Mouse (Mus musculus): ENCODE measurements around the gene Nek8. TPM values are rescaled to one million over a fixed set of nuclear protein-coding genes. Genes with fewer than 3 reads are reported as not detected.

Nek8 gene
- polyA plus RNA-seq, 1 experiment from 2014 or later = 4.9 TPM

GRCm38 (mm10) chr11:78161968-78162367 is 14.5 kb downstream of the Nek8 start:
- 51% methylated on average over 4 of the region's 4 CpGs for WGBS (ENCODE audit: insufficient replicate concordance)
- TF ChIP-seq EP300 (IDR thresholded peaks at IDR 0.05; ENCODE audit: low read depth) = no peak
- no peak for TF ChIP-seq CTCF (IDR thresholded peaks at IDR 0.05; ENCODE audit: low read depth)
- Histone ChIP-seq H3K4me1 (ENCODE audit: insufficient read depth) (peaks cover 41% of the 10 kb centered on the region), H3K9me3 (ENCODE audit: low read length) (no peaks in the 10 kb centered on the region), H3K4me3 (ENCODE audit: low read depth, low read length) (no peak overlapping the region), H3K27me3 (ENCODE audit: insufficient read depth, low read length) (no peaks in the 10 kb centered on the region), H3K4me2 (ENCODE audit: low read depth, low read length) (no peak overlapping the region), H3K9ac (replicated peaks) (no peak overlapping the region), H3K36me3 (replicated peaks; ENCODE audit: insufficient read depth, low read length) (peaks cover 44% of the 10 kb centered on the region), H3K27ac (ENCODE audit: low read depth) (peak overlapping the region; percentile 16; the same call in 1 of the 2 replicates)
- DNase-seq (peak; percentile 13), ATAC-seq (no peak)

GRCm38 (mm10) chr11:78161169-78161568 is 15.3 kb downstream of the Nek8 start:
- Histone ChIP-seq H3K27me3 (ENCODE audit: insufficient read depth, low read length) (no peaks in the 10 kb centered on the region), H3K9ac (replicated peaks) (no peak overlapping the region), H3K9me3 (ENCODE audit: low read length) (no peaks in the 10 kb centered on the region), H3K4me2 (ENCODE audit: low read depth, low read length) (no peak overlapping the region), H3K36me3 (replicated peaks; ENCODE audit: insufficient read depth, low read length) (peaks cover 46% of the 10 kb centered on the region), H3K4me3 (ENCODE audit: low read depth, low read length) (no peak overlapping the region), H3K4me1 (ENCODE audit: insufficient read depth) (peaks cover 35% of the 10 kb centered on the region), H3K27ac (ENCODE audit: low read depth) (no peak overlapping the region)
- ATAC-seq (no peak), DNase-seq (peak; percentile 13)
- TF ChIP-seq CTCF (IDR thresholded peaks at IDR 0.05; ENCODE audit: low read depth) (no peak), EP300 (IDR thresholded peaks at IDR 0.05; ENCODE audit: low read depth) (no peak)
- 80% methylated on average over 14 of the region's 14 CpGs for WGBS (ENCODE audit: insufficient replicate concordance)

GRCm38 (mm10) chr11:78160675-78161074 is 15.8 kb downstream of the Nek8 start:
- DNase-seq (peak; percentile 15), ATAC-seq (no peak)
- no peaks in the 10 kb centered on the region for H3K9me3 ChIP-seq (ENCODE audit: low read length)
- no peak overlapping the region for H3K9ac ChIP-seq (replicated peaks)
- no peak overlapping the region for H3K27ac ChIP-seq (ENCODE audit: low read depth)
- TF ChIP-seq EP300 (IDR thresholded peaks at IDR 0.05; ENCODE audit: low read depth) (no peak), CTCF (IDR thresholded peaks at IDR 0.05; ENCODE audit: low read depth) (no peak)
- no peak overlapping the region for H3K4me3 ChIP-seq (ENCODE audit: low read depth, low read length)
- peaks cover 30% of the 10 kb centered on the region for H3K4me1 ChIP-seq (ENCODE audit: insufficient read depth)
- H3K4me2 ChIP-seq (ENCODE audit: low read depth, low read length) = no peak overlapping the region
- peaks cover 49% of the 10 kb centered on the region for H3K36me3 ChIP-seq (replicated peaks; ENCODE audit: insufficient read depth, low read length)
- no peaks in the 10 kb centered on the region for H3K27me3 ChIP-seq (ENCODE audit: insufficient read depth, low read length)
- WGBS (ENCODE audit: insufficient replicate concordance) = 76% methylated on average over 3 of the region's 3 CpGs

GRCm38 (mm10) chr11:78160171-78160570 is 16.3 kb downstream of the Nek8 start:
- peaks cover 51% of the 10 kb centered on the region for H3K36me3 ChIP-seq (replicated peaks; ENCODE audit: insufficient read depth, low read length)
- no peak overlapping the region for H3K4me2 ChIP-seq (ENCODE audit: low read depth, low read length)
- 92% methylated on average over 18 of the region's 18 CpGs for WGBS (ENCODE audit: insufficient replicate concordance)
- peak; percentile 14 for DNase-seq
- no peaks in the 10 kb centered on the region for H3K9me3 ChIP-seq (ENCODE audit: low read length)
- ATAC-seq = no peak
- TF ChIP-seq CTCF (IDR thresholded peaks at IDR 0.05; ENCODE audit: low read depth) (no peak), EP300 (IDR thresholded peaks at IDR 0.05; ENCODE audit: low read depth) (no peak)
- peaks cover 28% of the 10 kb centered on the region for H3K4me1 ChIP-seq (ENCODE audit: insufficient read depth)
- no peak overlapping the region for H3K27ac ChIP-seq (ENCODE audit: low read depth)
- H3K9ac ChIP-seq (replicated peaks) = no peak overlapping the region
- no peak overlapping the region for H3K4me3 ChIP-seq (ENCODE audit: low read depth, low read length)
- no peaks in the 10 kb centered on the region for H3K27me3 ChIP-seq (ENCODE audit: insufficient read depth, low read length)

- Histone ChIP-seq H3K4me2 (ENCODE audit: low read depth, low read length) (no peak overlapping the region), H3K9ac (replicated peaks) (no peak overlapping the region), H3K4me1 (ENCODE audit: insufficient read depth) (peaks cover 27% of the 10 kb centered on the region), H3K4me3 (ENCODE audit: low read depth, low read length) (no peak overlapping the region), H3K9me3 (ENCODE audit: low read length) (no peaks in the 10 kb centered on the region), H3K36me3 (replicated peaks; ENCODE audit: insufficient read depth, low read length) (peaks cover 57% of the 10 kb centered on the region), H3K27me3 (ENCODE audit: insufficient read depth, low read length) (no peaks in the 10 kb centered on the region), H3K27ac (ENCODE audit: low read depth) (no peak overlapping the region)
- TF ChIP-seq EP300 (IDR thresholded peaks at IDR 0.05; ENCODE audit: low read depth) (no peak), CTCF (IDR thresholded peaks at IDR 0.05; ENCODE audit: low read depth) (no peak)
- ATAC-seq (peak; percentile 8; the same call in 1 of the 2 replicates), DNase-seq (no peak)
- 79% methylated on average over 7 of the region's 7 CpGs for WGBS (ENCODE audit: insufficient replicate concordance)
These were observed 16.9 kb downstream of the Nek8 start for GRCm38 (mm10) chr11:78159557-78159956.

- no peak overlapping the region for H3K4me2 ChIP-seq (ENCODE audit: low read depth, low read length)
- H3K4me1 ChIP-seq (ENCODE audit: insufficient read depth) = peaks cover 23% of the 10 kb centered on the region
- no peaks in the 10 kb centered on the region for H3K27me3 ChIP-seq (ENCODE audit: insufficient read depth, low read length)
- H3K27ac ChIP-seq (ENCODE audit: low read depth) = no peak overlapping the region
- peak; percentile 83 for ATAC-seq
- H3K9me3 ChIP-seq (ENCODE audit: low read length) = no peaks in the 10 kb centered on the region
- H3K36me3 ChIP-seq (replicated peaks; ENCODE audit: insufficient read depth, low read length) = peaks cover 61% of the 10 kb centered on the region
- no peak overlapping the region for H3K9ac ChIP-seq (replicated peaks)
- 7% methylated on average over 2 of the region's 2 CpGs for WGBS (ENCODE audit: insufficient replicate concordance)
- DNase-seq = peak; percentile 82
- H3K4me3 ChIP-seq (ENCODE audit: low read depth, low read length) = no peak overlapping the region
- peak; percentile 100 for TF ChIP-seq CTCF (IDR thresholded peaks at IDR 0.05; ENCODE audit: low read depth)
- no peak for TF ChIP-seq EP300 (IDR thresholded peaks at IDR 0.05; ENCODE audit: low read depth)
These were observed 17.4 kb downstream of the Nek8 start for GRCm38 (mm10) chr11:78159096-78159495.

Measured in liver, postnatal 0 days (tissue).